Mouse (Mus musculus): ENCODE measurements around the gene Maz.

The Maz gene

DNA sequence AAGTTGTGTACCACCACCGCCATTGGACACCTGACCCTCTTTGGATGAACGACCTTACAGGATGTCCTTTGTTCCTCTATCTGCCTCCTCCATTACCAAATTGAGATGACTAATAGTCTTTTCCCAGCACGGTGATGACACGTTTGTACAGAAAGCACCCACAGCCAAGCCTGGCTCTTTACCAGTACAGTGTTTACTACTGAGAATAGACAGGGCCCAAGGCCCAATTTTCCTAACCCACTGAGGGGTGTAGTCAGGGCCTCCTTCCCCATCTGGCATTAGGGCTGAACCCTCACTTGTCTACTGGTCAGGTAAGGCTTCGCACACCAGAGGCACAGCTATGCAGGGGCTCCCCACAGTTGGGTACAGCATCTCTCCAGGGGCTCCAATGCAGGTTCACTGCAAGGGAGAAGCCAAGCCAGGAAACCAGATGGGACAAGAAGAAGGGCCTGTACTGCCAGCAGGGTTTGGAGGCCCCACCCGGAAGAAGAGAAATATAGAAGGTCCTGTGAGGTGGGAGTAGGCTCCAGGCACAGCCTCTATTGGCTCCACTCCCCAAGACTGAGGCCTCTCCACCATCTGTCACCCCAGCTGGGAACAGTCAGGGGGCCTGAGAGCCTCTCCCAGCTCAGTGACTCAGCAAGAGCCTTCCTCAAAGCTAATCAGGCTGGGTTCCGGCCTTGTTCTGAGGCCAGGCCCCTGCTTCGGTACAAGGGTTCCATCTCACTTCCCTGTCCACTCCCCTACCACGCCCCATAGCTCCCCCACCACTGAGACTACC is 18.4 kb downstream of the Maz start:
- peak; percentile 81 to 84 for DNase-seq (ENCODE audit: low spot score in 2 of 2)

DNA sequence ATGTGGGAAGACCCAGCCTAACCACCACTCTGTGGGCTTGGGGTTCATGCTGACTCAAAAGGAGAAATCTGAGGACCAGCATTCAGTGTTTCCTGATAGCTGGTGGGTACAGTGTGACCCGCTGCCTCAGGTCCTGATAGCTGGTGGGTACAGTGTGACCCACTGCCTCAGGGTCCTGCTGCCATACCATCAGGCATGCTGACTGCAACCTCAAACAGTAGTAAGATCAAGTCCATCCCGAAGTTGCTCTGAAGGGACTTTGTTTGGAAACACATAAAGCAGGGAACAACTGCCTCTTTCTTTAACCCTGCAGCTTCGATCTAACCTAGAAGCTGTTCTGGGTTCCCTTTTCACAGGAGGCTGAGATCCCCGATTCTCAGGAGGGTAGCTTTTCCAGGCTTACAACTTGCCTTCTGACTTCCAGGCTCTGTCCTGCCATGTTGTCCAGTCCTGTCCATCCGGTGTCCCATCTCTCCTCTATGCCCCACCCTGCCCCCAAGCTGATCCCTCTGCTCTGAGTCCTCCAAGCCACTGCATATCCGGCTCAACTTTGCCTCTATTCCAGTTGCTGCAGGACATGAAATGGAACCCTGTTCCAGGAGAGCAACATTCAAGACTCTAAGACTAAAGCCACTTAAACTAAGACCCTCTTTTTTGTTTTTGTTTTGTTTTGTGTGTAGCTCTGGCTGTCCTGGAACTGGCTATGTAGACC is 19.4 kb downstream of the Maz start:
- no peak for DNase-seq (ENCODE audit: low spot score in 2 of 2)

DNA sequence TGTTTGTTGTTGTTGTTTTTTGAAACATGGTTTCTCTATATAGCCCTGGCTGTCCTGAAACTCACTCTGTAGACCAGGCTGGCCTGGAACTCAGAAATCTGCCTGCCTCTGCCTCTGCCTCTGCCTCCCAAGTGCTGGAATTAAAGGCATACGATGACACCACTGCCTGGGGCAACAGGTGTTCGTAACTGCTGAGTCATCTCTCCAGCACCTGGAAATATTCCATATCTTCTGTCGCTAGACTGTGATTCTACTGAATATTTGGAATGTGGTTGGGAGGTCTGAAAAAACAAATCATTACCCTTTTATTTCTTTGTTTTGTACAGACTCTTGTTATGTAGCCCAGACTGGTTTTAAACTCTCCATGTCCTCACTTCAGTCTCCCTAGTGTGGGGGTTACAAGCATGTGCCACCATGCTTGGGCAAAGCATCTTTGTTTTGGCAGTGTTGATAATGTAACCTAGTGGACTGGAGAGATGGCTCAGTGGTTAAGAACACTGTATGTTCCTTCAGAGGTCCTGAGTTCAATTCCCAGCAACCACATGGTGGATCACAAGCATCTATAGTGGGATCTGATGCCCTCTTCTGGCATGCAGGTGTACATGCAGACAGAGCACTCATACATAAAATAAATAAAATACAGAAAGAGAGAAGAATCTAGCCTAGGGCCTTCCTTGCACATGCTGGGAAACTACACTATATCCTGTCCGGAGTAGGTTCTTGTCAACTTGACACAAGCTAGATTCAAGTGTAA is 22.5 kb downstream of the Maz start:
- DNase-seq (ENCODE audit: low spot score in 2 of 2) = no peak

DNA sequence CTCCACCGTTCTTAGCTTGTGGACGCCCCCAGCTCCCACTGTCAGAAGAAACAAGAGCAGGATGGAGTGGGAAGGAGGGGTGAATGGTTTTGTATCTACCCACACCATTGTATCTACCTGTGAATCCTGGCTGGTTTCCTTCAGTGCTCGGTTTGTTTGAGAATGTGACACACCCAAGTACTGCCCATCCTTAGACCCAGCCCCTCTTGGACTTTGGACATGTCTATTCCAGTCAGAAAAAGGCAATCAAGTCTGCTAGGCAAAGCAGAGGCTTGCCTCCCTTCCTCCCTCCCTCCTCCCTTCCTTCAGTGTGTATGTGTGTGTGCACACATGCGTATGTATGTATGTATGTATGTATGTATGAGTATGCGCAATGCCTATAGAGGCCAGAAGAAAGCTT is 23.2 kb downstream of the Maz start:
- no peak for DNase-seq (ENCODE audit: low spot score in 2 of 2)

DNA sequence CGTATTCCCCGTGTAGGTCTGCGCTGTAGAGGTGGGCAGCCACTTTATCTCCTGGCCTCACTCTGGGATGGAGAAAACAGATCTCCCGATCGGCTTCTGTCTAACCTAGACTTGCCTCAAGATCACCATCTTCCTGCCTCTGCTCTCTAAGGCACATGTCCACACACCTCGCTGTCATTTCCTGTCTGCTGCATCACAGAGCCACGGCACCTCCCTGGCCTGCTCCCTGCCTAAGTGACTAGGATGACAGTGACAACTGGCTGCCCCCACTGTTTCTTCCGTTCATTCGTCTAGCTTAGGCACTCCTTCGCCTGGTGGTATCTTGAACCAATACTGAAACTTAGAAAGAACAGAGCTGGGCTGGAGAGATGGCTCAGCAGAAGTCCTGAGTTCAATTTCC is 27.3 kb downstream of the Maz start:
- no peak for DNase-seq (ENCODE audit: low spot score in 2 of 2)

DNA sequence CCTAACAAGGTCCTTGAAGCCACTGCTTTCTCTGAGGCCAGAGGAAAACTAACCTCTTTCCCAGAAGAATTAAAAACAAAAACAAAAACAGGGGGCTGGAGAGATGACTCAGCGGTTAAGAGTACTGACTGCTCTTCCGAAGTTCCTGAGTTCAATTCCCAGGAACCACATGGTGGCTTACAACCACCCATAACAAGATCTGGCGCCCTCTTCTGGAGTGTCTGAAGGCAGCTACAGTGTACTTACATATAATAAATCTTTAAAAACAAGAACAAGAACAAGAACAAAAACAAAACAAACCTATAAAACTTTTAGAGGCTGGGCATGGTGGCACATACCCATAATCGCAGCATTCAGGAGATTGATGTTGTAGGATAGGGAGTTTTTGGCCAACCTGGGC is 30.4 kb downstream of the Maz start:
- no peak for DNase-seq (ENCODE audit: low spot score in 2 of 2)

DNA sequence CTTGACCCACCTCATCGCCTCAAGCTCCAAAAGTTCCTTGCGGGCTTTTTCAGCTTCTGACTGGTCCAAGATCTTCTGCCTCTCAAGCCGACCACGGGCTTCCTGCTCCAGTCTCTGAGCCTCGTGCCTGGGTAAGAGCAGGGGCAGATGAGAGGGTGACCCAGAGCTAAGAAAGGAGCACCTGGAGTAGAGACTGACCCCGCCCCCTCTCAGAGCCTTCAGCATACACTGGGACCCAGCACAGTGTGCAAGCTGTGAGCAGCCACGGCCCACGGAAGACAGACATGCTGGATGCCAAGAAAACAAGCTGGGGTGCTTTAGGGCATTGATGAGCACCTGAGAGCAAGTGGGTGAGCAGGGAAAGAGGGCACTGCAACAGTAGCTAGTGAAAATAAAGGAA is 38.0 kb downstream of the Maz start:
- no peak for DNase-seq (ENCODE audit: low spot score in 2 of 2)

DNA sequence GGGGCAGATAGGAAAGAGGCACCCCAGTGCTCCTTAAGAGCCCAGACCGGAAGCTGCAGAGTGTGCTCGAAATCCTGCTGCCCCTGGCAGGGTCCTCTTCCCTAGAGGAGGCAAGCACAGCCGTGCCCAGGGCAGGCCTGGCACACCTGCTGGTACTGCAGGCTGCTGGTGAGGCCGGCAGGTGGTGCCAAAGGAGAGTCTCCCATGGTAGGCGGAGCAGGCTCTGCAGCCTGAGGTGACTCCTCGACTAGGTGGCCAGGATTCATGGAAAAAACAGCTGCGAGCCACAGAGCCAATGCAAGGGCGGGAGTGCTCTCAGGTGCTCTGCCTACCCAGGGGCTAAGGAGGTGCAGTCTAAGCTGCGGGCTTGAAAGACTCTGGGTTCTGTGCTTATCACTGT is 40.5 kb downstream of the Maz start:
- DNase-seq (ENCODE audit: low spot score in 2 of 2) = no peak

DNA sequence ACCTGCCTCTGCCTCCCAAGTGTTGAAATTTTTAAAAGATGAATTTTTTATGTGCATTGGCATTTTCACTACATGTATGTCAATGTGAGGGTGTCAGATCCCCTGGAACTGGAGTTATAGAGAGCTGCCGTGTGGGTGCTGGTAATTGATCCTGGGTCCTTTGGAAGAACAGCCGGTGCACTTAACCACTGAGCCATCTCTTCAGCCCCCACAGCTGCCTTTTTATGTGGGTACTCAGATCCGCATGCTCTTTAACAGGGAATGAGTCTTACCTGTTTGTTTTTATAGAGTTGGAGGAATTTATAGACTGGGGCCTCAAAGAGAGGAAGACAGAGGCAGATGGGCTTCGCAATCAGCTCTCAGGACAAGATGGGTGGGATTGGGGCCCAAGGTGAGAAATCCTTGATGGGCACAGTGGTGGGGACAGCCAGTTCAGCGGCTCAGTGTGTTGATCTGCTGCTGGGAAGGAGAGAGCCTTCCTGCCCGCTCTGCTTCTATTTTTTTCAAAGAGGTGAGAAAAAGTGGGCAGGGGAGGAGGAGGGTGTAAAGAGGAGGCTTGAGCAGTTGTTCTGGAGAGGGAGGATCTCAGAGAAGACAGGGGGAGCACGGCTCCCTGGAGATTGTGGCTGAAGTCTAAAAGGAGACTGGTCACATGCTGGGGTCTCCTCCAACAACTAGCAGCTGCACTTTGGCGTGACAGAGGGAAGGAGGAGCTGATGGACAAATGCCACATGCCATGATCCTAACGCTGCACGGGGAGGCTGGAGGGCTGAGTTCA is 42.0 kb downstream of the Maz start:
- DNase-seq (ENCODE audit: low spot score in 2 of 2) = no peak

DNA sequence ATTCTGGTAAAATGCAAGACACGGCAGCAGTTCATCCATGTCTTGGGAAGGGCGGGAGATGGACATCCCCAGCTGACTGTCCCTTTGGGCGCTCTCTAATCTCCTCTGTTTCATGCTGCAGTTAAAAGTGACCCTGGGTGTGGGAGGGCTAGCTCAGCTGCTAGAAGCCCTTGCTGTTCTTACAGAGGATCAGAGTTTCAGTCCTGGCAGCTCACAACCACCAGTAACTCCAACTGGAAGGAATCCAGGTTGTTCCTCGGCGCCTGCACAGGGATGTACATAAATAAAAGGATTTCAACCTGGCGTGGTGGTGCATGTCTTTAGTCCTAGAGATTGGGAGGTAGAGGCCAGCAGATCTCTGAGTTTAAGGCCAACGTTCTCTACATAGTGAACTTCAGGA is 43.7 kb downstream of the Maz start:
- DNase-seq (ENCODE audit: low spot score in 2 of 2) = no peak

DNA sequence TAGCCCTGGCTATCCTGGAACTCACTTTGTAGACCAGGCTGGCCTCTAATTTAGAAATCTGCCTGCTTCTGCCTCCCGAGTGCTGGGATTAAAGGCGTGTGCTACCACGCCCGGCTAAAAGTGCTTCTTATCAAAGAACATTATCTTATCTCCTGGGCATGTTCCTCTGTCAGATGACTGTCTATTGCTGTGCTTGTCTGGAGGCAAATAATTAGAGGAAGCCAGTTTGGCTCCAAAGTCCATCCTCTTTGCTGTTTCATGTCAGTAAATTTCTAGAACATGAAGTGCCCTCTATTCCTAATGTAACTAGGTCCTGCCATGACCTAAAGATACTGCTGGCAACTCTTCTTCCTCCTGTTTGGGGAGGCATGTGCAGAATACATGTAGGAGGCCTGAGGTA is 44.8 kb downstream of the Maz start:
- DNase-seq (ENCODE audit: low spot score in 2 of 2) = no peak

DNA sequence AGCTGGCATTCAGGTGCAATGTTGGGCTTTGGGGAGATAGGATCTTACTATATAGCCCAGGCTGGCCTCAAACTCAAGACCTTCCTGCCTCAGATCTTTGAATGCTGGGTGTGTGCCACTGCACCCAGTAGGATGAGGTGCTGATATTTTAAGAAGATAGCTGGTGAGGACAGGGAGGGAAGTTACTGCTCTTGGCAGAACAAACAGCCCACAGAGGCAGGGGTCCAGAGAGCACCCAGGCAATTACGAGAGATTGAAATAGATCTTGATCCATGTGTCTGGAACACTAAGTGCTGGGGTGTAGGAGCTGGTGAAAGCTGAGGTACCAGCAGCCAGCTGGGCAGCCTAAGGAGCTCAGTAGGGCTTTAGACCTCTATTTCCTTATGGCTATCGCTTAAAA is 45.2 kb downstream of the Maz start:
- DNase-seq (ENCODE audit: low spot score in 2 of 2) = no peak

DNA sequence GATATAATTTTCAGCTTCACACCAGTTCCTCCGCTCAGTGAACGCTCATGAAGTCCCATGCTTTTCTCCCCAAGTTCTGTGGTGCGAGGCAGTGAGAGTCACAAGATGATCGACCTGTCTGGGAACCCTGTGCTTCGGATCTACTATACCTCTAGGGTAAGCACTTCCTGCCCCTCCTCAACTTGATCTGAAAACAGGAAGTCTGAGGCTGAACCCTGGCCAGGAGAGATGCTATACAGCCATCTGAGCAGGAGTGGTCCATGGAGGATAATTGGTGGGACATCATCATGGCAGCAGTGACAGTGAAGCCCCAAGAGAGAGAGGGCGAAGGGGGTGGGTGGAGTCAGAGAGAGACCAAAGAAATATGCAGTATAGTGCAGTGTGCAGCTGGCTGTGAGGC is 48.0 kb downstream of the Maz start:
- DNase-seq (ENCODE audit: low spot score in 2 of 2) = no peak

DNA sequence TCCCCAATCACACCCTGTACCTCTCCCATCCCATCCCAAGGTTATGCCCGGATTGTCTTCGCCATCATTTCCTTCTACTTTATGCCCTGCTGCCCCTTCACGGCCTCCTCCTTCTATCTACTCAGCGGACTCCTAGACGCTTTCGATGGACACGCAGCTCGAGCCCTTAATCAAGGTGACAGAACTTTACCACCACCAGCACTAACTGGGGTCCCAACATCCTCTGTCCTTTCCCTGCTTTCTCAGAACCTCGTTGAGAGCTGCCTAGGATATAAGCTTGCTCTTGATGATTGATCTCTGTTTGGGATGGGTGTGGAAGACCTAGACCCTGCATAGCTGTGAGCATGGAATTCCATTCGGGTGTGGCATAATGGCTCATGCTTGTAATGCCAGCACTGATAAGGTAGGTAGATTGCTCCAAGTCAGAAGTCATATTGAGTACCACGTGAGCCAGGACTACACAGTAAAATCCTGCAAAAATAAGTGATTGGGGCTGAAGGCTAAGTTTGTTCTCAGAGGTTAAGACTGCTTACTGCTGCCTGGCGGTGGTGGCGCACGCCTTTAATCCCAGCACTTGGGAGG is 49.9 kb downstream of the Maz start:
- no peak for DNase-seq (ENCODE audit: low spot score in 2 of 2)

DNA sequence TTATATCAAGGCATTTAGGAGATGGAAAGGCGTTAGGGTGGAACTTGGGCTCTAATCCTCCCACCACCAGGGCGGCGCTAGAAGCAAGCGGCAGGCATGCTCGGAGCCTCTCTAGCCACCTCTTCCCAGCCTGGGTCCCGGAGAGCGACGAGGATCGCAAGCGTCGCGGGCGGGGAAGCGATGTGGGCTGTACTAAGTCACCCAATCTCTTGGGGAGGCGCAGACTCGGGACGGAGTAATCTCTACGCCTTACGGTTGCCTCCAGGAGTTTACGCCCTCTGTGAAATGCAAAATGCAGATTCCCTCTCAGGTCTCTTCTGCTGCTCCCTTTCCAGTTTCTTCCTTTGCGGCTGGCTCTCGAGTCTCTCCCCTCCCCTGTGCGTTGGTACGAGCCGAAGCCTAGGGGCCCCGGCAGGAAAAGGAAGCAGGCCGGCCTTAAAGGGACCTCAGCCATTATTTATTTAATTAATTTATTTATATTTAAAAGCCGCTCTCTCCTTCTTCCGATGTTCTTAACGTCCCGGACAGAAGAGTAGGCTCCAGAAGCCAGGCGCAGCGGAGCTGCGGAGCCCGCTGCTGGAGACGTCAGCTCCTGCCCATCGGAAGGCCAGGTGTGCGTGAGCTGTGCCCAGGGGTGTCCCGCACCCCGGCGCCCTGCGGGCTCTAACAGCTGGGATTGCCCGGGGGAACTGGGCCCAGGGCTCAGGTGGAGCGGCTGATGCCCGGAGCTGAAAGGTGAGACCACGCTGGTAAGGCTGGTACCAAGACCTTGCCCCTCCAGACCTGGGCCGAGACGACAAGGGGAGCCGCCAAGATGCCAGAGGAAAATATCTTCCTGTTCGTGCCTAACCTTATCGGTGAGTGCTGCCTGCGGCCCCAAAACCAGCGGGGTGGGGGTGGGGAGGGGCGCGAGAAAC is 50.6 kb downstream of the Maz start, which contains the start of gene Cdiptos:
Cdiptos (minus strand) TSS at position 149 of the 917 bp plus-strand sequence.
- peak; percentile 91 to 96 for DNase-seq (ENCODE audit: low spot score in 2 of 2)

DNA sequence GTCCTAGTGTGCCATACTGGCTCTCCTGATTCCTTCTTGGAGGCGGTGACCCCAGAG is 51.1 kb downstream of the Maz start, which contains the start of gene Cdipt:
Cdipt (plus strand) TSS at position 22 of the 57 bp plus-strand sequence.
- no peak for DNase-seq (ENCODE audit: low spot score in 2 of 2)

DNA sequence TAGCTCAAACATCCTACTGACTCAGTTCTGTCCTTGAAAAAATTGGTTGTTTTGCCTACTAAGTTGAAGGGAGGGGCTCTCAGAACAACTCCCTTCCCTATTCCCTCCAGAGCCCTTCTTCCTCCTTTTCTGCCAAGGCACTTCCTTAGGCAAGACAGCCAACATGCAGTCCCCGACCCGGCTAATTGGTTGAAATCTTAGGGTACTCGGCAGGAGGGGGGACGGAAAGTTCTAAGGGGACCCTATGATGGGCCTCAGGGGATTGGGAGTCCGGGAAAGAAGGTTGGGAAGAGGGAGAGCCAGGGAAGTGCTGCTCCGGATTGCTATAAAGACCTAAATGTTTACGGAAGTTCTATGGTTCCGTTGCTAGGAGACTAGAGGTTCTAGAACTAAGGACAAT is 51.3 kb downstream of the Maz start:
- DNase-seq (ENCODE audit: low spot score in 2 of 2) = no peak
